Mouse (Mus musculus) intestine, embryonic 16.5 days (tissue): Measurements from ENCODE around the gene Srprb. TPM values are rescaled to one million over a fixed set of nuclear protein-coding genes. Genes with fewer than 3 reads are reported as not detected.
A peak's percentile ranks its signal among the peaks of the same experiment; 100 is the strongest.

Experiments
- ATAC-seq: fragments of 200-750 bp; cut with Nextera tagmentation; 2 replicates; pipeline ENCODE4 v1.8.0; 2017; ENCODE audit warnings: moderate TSS enrichment, moderate library complexity
- H3K27ac ChIP-seq: fragments of 300-500 bp; sonication (generic); 2 replicates; pipeline ENCODE4 v1.5.1; 2014; ENCODE audit warnings: mild to moderate bottlenecking, low read length
- H3K27me3 ChIP-seq: fragments of 300-500 bp; sonication (generic); replicated peaks from 2 replicates; pipeline ENCODE4 v1.6.1; 2014; ENCODE audit warnings: low read length, control low read depth, mixed read lengths; ENCODE audit not compliant: control insufficient read depth, insufficient read depth
- H3K36me3 ChIP-seq: fragments of 300-500 bp; sonication (generic); 2 replicates; pipeline ENCODE4 v1.6.1; 2014; ENCODE audit warnings: low read length, control low read depth; ENCODE audit not compliant: control insufficient read depth, insufficient read depth
- H3K4me1 ChIP-seq: fragments of 300-500 bp; sonication (generic); 2 replicates; pipeline ENCODE4 v1.6.1; 2014; ENCODE audit warnings: low read length, control low read depth, mixed read lengths; ENCODE audit not compliant: control insufficient read depth, insufficient read depth
- H3K4me2 ChIP-seq: fragments of 300-500 bp; sonication (generic); 2 replicates; pipeline ENCODE4 v1.6.1; 2014; ENCODE audit warnings: low read depth, low read length, control low read depth
- H3K4me3 ChIP-seq: fragments of 300-500 bp; sonication (generic); 2 replicates; pipeline ENCODE4 v1.5.1; 2014; ENCODE audit warnings: mild to moderate bottlenecking, low read length
- H3K9ac ChIP-seq: fragments of 300-500 bp; sonication (generic); 2 replicates; pipeline ENCODE4 v1.6.1; 2014; ENCODE audit warnings: low read depth, low read length
- H3K9me3 ChIP-seq: fragments of 300-500 bp; sonication (generic); 2 replicates; pipeline ENCODE4 v1.6.1; 2016; ENCODE audit warnings: low read length, control low read depth; ENCODE audit not compliant: control insufficient read depth
- WGBS: fragments of 180-500 bp; shearing (Covaris S2); extraction: QIAGEN DNeasy Blood & Tissue Kit; methylation state at CpG from one replicate; pipeline ENCODE4 v1.1.7; 2014; 5-methylcytosine and 5-hydroxymethylcytosine counted together
- polyA plus RNA-seq: library from polyadenylated mRNA; unstranded; fragments of >200 nt; fragmentation: Nextera tagmentation; extraction: Ambion mirVana; gene quantifications from 2 replicates; pipeline ENCODE4 v1.2.1, GENCODE M21; 2015

The Srprb gene
- polyA plus RNA-seq: 51.0 and 51.7 TPM in 2 replicates

- H3K4me2 ChIP-seq: peak within 1 kb of the TSS; percentile 52
- peak within 1 kb of the TSS; percentile 62 for H3K27ac ChIP-seq
- no peaks in the 10 kb centered on the region for H3K9me3 ChIP-seq
- WGBS: under 1% methylated on average over 45 of the region's 45 CpGs
- peaks cover 7% of the 10 kb centered on the region; the same call in 1 of the 2 replicates for H3K36me3 ChIP-seq
- H3K9ac ChIP-seq: peak within 1 kb of the TSS; percentile 81
- ATAC-seq: peak; percentile 99
- no peaks in the 10 kb centered on the region for H3K27me3 ChIP-seq
- peak within 1 kb of the TSS; percentile 75 for H3K4me3 ChIP-seq
- peaks cover 3% of the 10 kb centered on the region; the same call in 1 of the 2 replicates for H3K4me1 ChIP-seq
Observed at GRCm38 (mm10) chr9:103201561-103202260, at the start of gene Srprb. Gene Srprb, minus strand, starts transcription at chr9:103202137.

GRCm38 (mm10) chr9:103248618-103249017, 46.7 kb upstream of the Srprb start:
- H3K9ac ChIP-seq: no peak overlapping the region
- WGBS: 59% methylated on average over 4 of the region's 4 CpGs
- H3K4me3 ChIP-seq: no peak overlapping the region
- H3K27ac ChIP-seq: no peak overlapping the region
- H3K36me3 ChIP-seq: no peaks in the 10 kb centered on the region
- H3K4me1 ChIP-seq: no peaks in the 10 kb centered on the region
- no peak overlapping the region for H3K4me2 ChIP-seq
- ATAC-seq: no peak
- H3K27me3 ChIP-seq: no peaks in the 10 kb centered on the region; the same call in 1 of the 2 replicates
- H3K9me3 ChIP-seq: no peaks in the 10 kb centered on the region

- H3K36me3 ChIP-seq: no peaks in the 10 kb centered on the region
- 82% methylated on average over 8 of the region's 8 CpGs for WGBS
- H3K4me1 ChIP-seq: no peaks in the 10 kb centered on the region
- no peak for ATAC-seq
- H3K9me3 ChIP-seq: no peaks in the 10 kb centered on the region
- H3K9ac ChIP-seq: no peak overlapping the region
- H3K4me2 ChIP-seq: no peak overlapping the region
- no peak overlapping the region for H3K27ac ChIP-seq
- H3K4me3 ChIP-seq: no peak overlapping the region
- no peaks in the 10 kb centered on the region; the same call in 1 of the 2 replicates for H3K27me3 ChIP-seq
Observed at GRCm38 (mm10) chr9:103246526-103247168, 44.7 kb upstream of the Srprb start.

GRCm38 (mm10) chr9:103243640-103244039, 41.7 kb upstream of the Srprb start:
- H3K36me3 ChIP-seq: no peaks in the 10 kb centered on the region
- H3K9me3 ChIP-seq: no peaks in the 10 kb centered on the region
- 75% methylated on average over 4 of the region's 4 CpGs for WGBS
- no peak overlapping the region for H3K9ac ChIP-seq
- ATAC-seq: peak; percentile 76
- H3K27me3 ChIP-seq: no peaks in the 10 kb centered on the region; the same call in 1 of the 2 replicates
- no peak overlapping the region for H3K4me3 ChIP-seq
- no peak overlapping the region for H3K27ac ChIP-seq
- H3K4me2 ChIP-seq: no peak overlapping the region
- H3K4me1 ChIP-seq: no peaks in the 10 kb centered on the region

- H3K9me3 ChIP-seq: no peaks in the 10 kb centered on the region
- H3K9ac ChIP-seq: no peak overlapping the region
- H3K4me1 ChIP-seq: no peaks in the 10 kb centered on the region
- ATAC-seq: no peak
- no peaks in the 10 kb centered on the region for H3K36me3 ChIP-seq
- H3K4me3 ChIP-seq: no peak overlapping the region
- no peak overlapping the region for H3K27ac ChIP-seq
- H3K27me3 ChIP-seq: no peaks in the 10 kb centered on the region
- H3K4me2 ChIP-seq: no peak overlapping the region
- 60% methylated on average over 2 of the region's 2 CpGs for WGBS
Observed at GRCm38 (mm10) chr9:103241206-103241605, 39.3 kb upstream of the Srprb start.

GRCm38 (mm10) chr9:103239471-103239870, 37.5 kb upstream of the Srprb start:
- Histone ChIP-seq H3K4me1 (no peaks in the 10 kb centered on the region), H3K4me2 (no peak overlapping the region), H3K9ac (no peak overlapping the region), H3K27ac (no peak overlapping the region), H3K4me3 (no peak overlapping the region), H3K27me3 (no peaks in the 10 kb centered on the region), H3K36me3 (no peaks in the 10 kb centered on the region), H3K9me3 (no peaks in the 10 kb centered on the region)
- WGBS: 92% methylated on average over 6 of the region's 6 CpGs
- ATAC-seq: no peak

GRCm38 (mm10) chr9:103234565-103235165, 32.7 kb upstream of the Srprb start:
- Histone ChIP-seq H3K4me2 (no peak overlapping the region), H3K27ac (no peak overlapping the region), H3K36me3 (no peaks in the 10 kb centered on the region), H3K4me1 (no peaks in the 10 kb centered on the region), H3K9ac (no peak overlapping the region), H3K4me3 (no peak overlapping the region), H3K27me3 (no peaks in the 10 kb centered on the region; the same call in 1 of the 2 replicates), H3K9me3 (no peaks in the 10 kb centered on the region)
- ATAC-seq: peak; percentile 52
- 52% methylated on average over 7 of the region's 7 CpGs for WGBS

GRCm38 (mm10) chr9:103234059-103234458, 32.1 kb upstream of the Srprb start:
- no peak overlapping the region for H3K27ac ChIP-seq
- no peak overlapping the region for H3K4me3 ChIP-seq
- H3K36me3 ChIP-seq: no peaks in the 10 kb centered on the region
- H3K27me3 ChIP-seq: no peaks in the 10 kb centered on the region; the same call in 1 of the 2 replicates
- H3K9ac ChIP-seq: 0 out of 2 replicates have a peak overlapping the region, but pooled peaks have one; percentile 10
- 73% methylated on average over 7 of the region's 7 CpGs for WGBS
- H3K4me2 ChIP-seq: no peak overlapping the region
- no peaks in the 10 kb centered on the region for H3K9me3 ChIP-seq
- H3K4me1 ChIP-seq: no peaks in the 10 kb centered on the region
- ATAC-seq: no peak

- 53% methylated on average over 7 of the region's 7 CpGs for WGBS
- no peaks in the 10 kb centered on the region; the same call in 1 of the 2 replicates for H3K27me3 ChIP-seq
- H3K4me3 ChIP-seq: no peak overlapping the region
- H3K36me3 ChIP-seq: no peaks in the 10 kb centered on the region
- no peak overlapping the region for H3K9ac ChIP-seq
- no peak overlapping the region for H3K4me2 ChIP-seq
- ATAC-seq: no peak
- H3K27ac ChIP-seq: no peak overlapping the region
- H3K4me1 ChIP-seq: no peaks in the 10 kb centered on the region
- no peaks in the 10 kb centered on the region for H3K9me3 ChIP-seq
Observed at GRCm38 (mm10) chr9:103233006-103233395, 31.1 kb upstream of the Srprb start.
